Mouse (Mus musculus) thymus, postnatal 14 days (tissue): ENCODE data around the gene Klhl5.

Experiments
- DNase-seq: peaks from one replicate; pipeline ENCODE4 v3.0.0; 2021

Klhl5 gene

GRCm38 (mm10) chr5:65106876-65107772 lies at the start of gene Klhl5:
TSS of gene Klhl5 (plus strand) at chr5:65107539.
- DNase-seq: peak; percentile 90

GRCm38 (mm10) chr5:65057596-65057995 lies 49.7 kb upstream of the Klhl5 start:
- DNase-seq: no peak

GRCm38 (mm10) chr5:65059806-65060205 lies 47.5 kb upstream of the Klhl5 start:
- no peak for DNase-seq

- DNase-seq: no peak
These were observed 45.1 kb upstream of the Klhl5 start for GRCm38 (mm10) chr5:65062236-65062635.

- DNase-seq: no peak
These were observed 44.1 kb upstream of the Klhl5 start for GRCm38 (mm10) chr5:65063266-65063665.

- no peak for DNase-seq
These were observed 39.2 kb upstream of the Klhl5 start for GRCm38 (mm10) chr5:65068166-65068565.

- DNase-seq: no peak
These were observed 37.5 kb upstream of the Klhl5 start for GRCm38 (mm10) chr5:65069872-65070271.

- DNase-seq: no peak
These were observed 35.6 kb upstream of the Klhl5 start for GRCm38 (mm10) chr5:65071689-65072118.

GRCm38 (mm10) chr5:65073247-65073646 lies 34.1 kb upstream of the Klhl5 start:
- no peak for DNase-seq

- no peak for DNase-seq
These were observed 32.6 kb upstream of the Klhl5 start for GRCm38 (mm10) chr5:65074693-65075092.

GRCm38 (mm10) chr5:65076087-65076486 lies 31.3 kb upstream of the Klhl5 start:
- DNase-seq: no peak

- DNase-seq: no peak
These were observed 30.6 kb upstream of the Klhl5 start for GRCm38 (mm10) chr5:65076748-65077147.

- no peak for DNase-seq
These were observed 29.3 kb upstream of the Klhl5 start for GRCm38 (mm10) chr5:65078081-65078480.

GRCm38 (mm10) chr5:65079881-65080280 lies 27.5 kb upstream of the Klhl5 start:
- DNase-seq: no peak

GRCm38 (mm10) chr5:65081836-65082235 lies 25.5 kb upstream of the Klhl5 start:
- no peak for DNase-seq

- DNase-seq: no peak
These were observed 20.8 kb upstream of the Klhl5 start for GRCm38 (mm10) chr5:65086522-65086921.

- DNase-seq: no peak
These were observed 17.6 kb upstream of the Klhl5 start for GRCm38 (mm10) chr5:65089707-65090106.

- DNase-seq: peak; percentile 25
These were observed 16.0 kb upstream of the Klhl5 start for GRCm38 (mm10) chr5:65091184-65091858.

GRCm38 (mm10) chr5:65091921-65092320 lies 15.4 kb upstream of the Klhl5 start, which contains the start of gene Tmem156:
TSS of gene Tmem156 (minus strand) at chr5:65092132.
- no peak for DNase-seq

- DNase-seq: no peak
These were observed 13.6 kb upstream of the Klhl5 start for GRCm38 (mm10) chr5:65093769-65094168.

GRCm38 (mm10) chr5:65094902-65095545 lies 12.3 kb upstream of the Klhl5 start:
- DNase-seq: no peak

GRCm38 (mm10) chr5:65096082-65096481 lies 11.3 kb upstream of the Klhl5 start:
- DNase-seq: no peak

GRCm38 (mm10) chr5:65096805-65097204 lies 10.5 kb upstream of the Klhl5 start:
- no peak for DNase-seq
